Mouse (Mus musculus) lung, adult 2 months (tissue): ENCODE results near the gene Rfx4.

Source experiments
- CTCF ChIP-seq: fragments of 200-500 bp; IDR thresholded peaks from 2 replicates; pipeline ENCODE4 v1.5.1; 2011; ENCODE audit warnings: mild to moderate bottlenecking, low read length, control low read depth; ENCODE audit not compliant: insufficient read depth
- POLR2A ChIP-seq: fragments of 200-500 bp; IDR thresholded peaks from 2 replicates; pipeline ENCODE4 v1.6.1; 2011; ENCODE audit warnings: low read depth, mild to moderate bottlenecking, control low read depth, low read length, borderline replicate concordance; ENCODE audit errors: extremely low read depth

GRCm38 (mm10) chr10:84871921-84872320, 116.1 kb downstream of the Rfx4 start:
- TF ChIP-seq CTCF, result no peak
- TF ChIP-seq POLR2A, result no peak
